Mouse (Mus musculus) cerebellum, adult (tissue): Measurements from ENCODE around the gene Olfr322.
"Not testable (repeated sequence)": the region's sequence is repeated elsewhere in the genome, so short reads cannot be mapped to it uniquely, and the experiment has no call there.

Experiments used
- ATAC-seq: cut with Nextera tagmentation; 2 replicates; pipeline ENCODE4 v1.9.2; 2017; ENCODE audit warnings: mild to moderate bottlenecking, moderate library complexity, mixed read lengths; ENCODE audit not compliant: insufficient number of reproducible peaks, low FRiP score, low TSS enrichment

Olfr322 gene

DNA sequence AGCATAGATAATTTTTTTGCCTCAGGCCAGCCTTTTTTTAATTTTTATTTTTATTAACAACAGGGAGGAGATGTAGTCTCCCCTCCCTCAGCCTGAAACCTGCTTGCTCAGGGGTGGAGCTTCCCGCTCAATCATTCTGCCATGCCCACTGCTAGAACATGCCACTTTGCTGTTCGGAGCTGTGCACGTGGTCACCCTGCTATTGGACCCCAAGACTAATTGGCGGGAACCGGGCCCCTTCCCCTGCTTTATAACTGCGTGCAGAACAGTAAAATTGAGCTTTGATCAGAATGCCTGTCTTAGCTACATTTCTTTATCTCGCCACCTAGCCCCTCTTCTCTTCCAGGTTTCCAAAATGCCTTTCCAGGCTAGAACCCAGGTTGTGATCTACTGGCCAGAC is 59.1 kb downstream of the Olfr322 start:
- not testable (repeated sequence) for ATAC-seq
